Mouse (Mus musculus): Measurements from ENCODE around the gene Irf2bpl. TPM values are rescaled to one million over a fixed set of nuclear protein-coding genes. Genes with fewer than 3 reads are reported as not detected.

Irf2bpl gene
- total and polyA plus RNA-seq, 3 experiments, result 20.1 to 36.9 (median 32.6) TPM

GRCm38 (mm10) chr12:86855670-86856069 is 28.9 kb downstream of the Irf2bpl start:
- peak; percentile 36 to 46 for DNase-seq
- Histone ChIP-seq H3K27me3 (ENCODE audit: control insufficient read depth, insufficient read depth, low read length) (no peaks in the 10 kb centered on the region), H3K4me3 (no peak overlapping the region), H3K36me3 (ENCODE audit: control insufficient read depth, insufficient read depth, low read length) (no peaks in the 10 kb centered on the region), H3K79me2 (replicated peaks; ENCODE audit: control insufficient read depth, insufficient read depth, low read length) (no peaks in the 10 kb centered on the region), H3K27ac (no peak overlapping the region), H3K9ac (ENCODE audit: low read depth, low read length) (no peak overlapping the region), H3K4me1 (ENCODE audit: control insufficient read depth, insufficient read depth, low read length) (peaks cover 18% of the 10 kb centered on the region)
- TF ChIP-seq CTCF (IDR thresholded peaks at IDR 0.05), result no peak
- no peak for TF ChIP-seq POLR2A (IDR thresholded peaks at IDR 0.05; ENCODE audit: insufficient read depth, low read depth, low read length)
- TF ChIP-seq EP300 (IDR thresholded peaks at IDR 0.05; ENCODE audit: insufficient read depth, low read depth, low read length), result no peak
- intact Hi-C loops (cut with DNase I), result no loop called here
- 19% methylated on average over 11 of the region's 11 CpGs for WGBS

GRCm38 (mm10) chr12:86853516-86853915 is 31.1 kb downstream of the Irf2bpl start:
- Histone ChIP-seq H3K27me3 (ENCODE audit: control insufficient read depth, insufficient read depth, low read length) (no peaks in the 10 kb centered on the region), H3K4me3 (no peak overlapping the region), H3K79me2 (replicated peaks; ENCODE audit: control insufficient read depth, insufficient read depth, low read length) (no peaks in the 10 kb centered on the region), H3K4me1 (ENCODE audit: control insufficient read depth, insufficient read depth, low read length) (peaks cover 7% of the 10 kb centered on the region), H3K9ac (ENCODE audit: low read depth, low read length) (no peak overlapping the region), H3K36me3 (ENCODE audit: control insufficient read depth, insufficient read depth, low read length) (no peaks in the 10 kb centered on the region), H3K27ac (no peak overlapping the region)
- 85% methylated on average over 1 of the region's 1 CpGs for WGBS
- DNase-seq, result no peak
- intact Hi-C loops (cut with DNase I), result no loop called here
- TF ChIP-seq EP300 (IDR thresholded peaks at IDR 0.05; ENCODE audit: insufficient read depth, low read depth, low read length) (no peak), CTCF (IDR thresholded peaks at IDR 0.05) (no peak), POLR2A (IDR thresholded peaks at IDR 0.05; ENCODE audit: insufficient read depth, low read depth, low read length) (no peak)

- no peaks in the 10 kb centered on the region for H3K27me3 ChIP-seq (ENCODE audit: control insufficient read depth, insufficient read depth, low read length)
- H3K36me3 ChIP-seq (ENCODE audit: control insufficient read depth, insufficient read depth, low read length), result no peaks in the 10 kb centered on the region
- DNase-seq, result no peak
- H3K9ac ChIP-seq (ENCODE audit: low read depth, low read length), result no peak overlapping the region
- no peak overlapping the region for H3K4me3 ChIP-seq
- H3K4me1 ChIP-seq (ENCODE audit: control insufficient read depth, insufficient read depth, low read length), result peaks cover 1% of the 10 kb centered on the region; the same call in 1 of the 2 replicates
- H3K79me2 ChIP-seq (replicated peaks; ENCODE audit: control insufficient read depth, insufficient read depth, low read length), result no peaks in the 10 kb centered on the region
- intact Hi-C loops (cut with DNase I), result no loop called here
- TF ChIP-seq EP300 (IDR thresholded peaks at IDR 0.05; ENCODE audit: insufficient read depth, low read depth, low read length) (no peak), POLR2A (IDR thresholded peaks at IDR 0.05; ENCODE audit: insufficient read depth, low read depth, low read length) (no peak), CTCF (IDR thresholded peaks at IDR 0.05) (no peak)
- no peak overlapping the region for H3K27ac ChIP-seq
Observed at GRCm38 (mm10) chr12:86851313-86851712, 33.3 kb downstream of the Irf2bpl start.

- WGBS, result 75% methylated on average over 5 of the region's 5 CpGs
- Histone ChIP-seq H3K36me3 (ENCODE audit: control insufficient read depth, insufficient read depth, low read length) (no peaks in the 10 kb centered on the region), H3K27ac (no peak overlapping the region), H3K9ac (ENCODE audit: low read depth, low read length) (no peak overlapping the region), H3K4me3 (no peak overlapping the region), H3K79me2 (replicated peaks; ENCODE audit: control insufficient read depth, insufficient read depth, low read length) (no peaks in the 10 kb centered on the region), H3K27me3 (ENCODE audit: control insufficient read depth, insufficient read depth, low read length) (no peaks in the 10 kb centered on the region), H3K4me1 (ENCODE audit: control insufficient read depth, insufficient read depth, low read length) (peaks cover under 1% of the 10 kb centered on the region; the same call in 1 of the 2 replicates)
- TF ChIP-seq POLR2A (IDR thresholded peaks at IDR 0.05; ENCODE audit: insufficient read depth, low read depth, low read length) (no peak), EP300 (IDR thresholded peaks at IDR 0.05; ENCODE audit: insufficient read depth, low read depth, low read length) (no peak), CTCF (IDR thresholded peaks at IDR 0.05) (no peak)
- DNase-seq, result no peak
- intact Hi-C loops (cut with DNase I), result no loop called here
Observed at GRCm38 (mm10) chr12:86850746-86851145, 33.9 kb downstream of the Irf2bpl start.

- Histone ChIP-seq H3K27me3 (ENCODE audit: control insufficient read depth, insufficient read depth, low read length) (no peaks in the 10 kb centered on the region), H3K4me1 (ENCODE audit: control insufficient read depth, insufficient read depth, low read length) (no peaks in the 10 kb centered on the region), H3K9ac (ENCODE audit: low read depth, low read length) (no peak overlapping the region), H3K79me2 (replicated peaks; ENCODE audit: control insufficient read depth, insufficient read depth, low read length) (no peaks in the 10 kb centered on the region), H3K36me3 (ENCODE audit: control insufficient read depth, insufficient read depth, low read length) (no peaks in the 10 kb centered on the region), H3K4me3 (no peak overlapping the region), H3K27ac (no peak overlapping the region)
- TF ChIP-seq CTCF (IDR thresholded peaks at IDR 0.05) (no peak), EP300 (IDR thresholded peaks at IDR 0.05; ENCODE audit: insufficient read depth, low read depth, low read length) (no peak)
- WGBS, result 75% methylated on average over 10 of the region's 10 CpGs
- intact Hi-C loops (cut with DNase I), result no loop called here
- DNase-seq, result no peak
Observed at GRCm38 (mm10) chr12:86849945-86850626, 34.5 kb downstream of the Irf2bpl start.

GRCm38 (mm10) chr12:86842866-86843459 is 41.6 kb downstream of the Irf2bpl start:
- Histone ChIP-seq H3K4me1 (ENCODE audit: control insufficient read depth, insufficient read depth, low read length) (no peaks in the 10 kb centered on the region; the same call in 1 of the 2 replicates), H3K36me3 (ENCODE audit: control insufficient read depth, insufficient read depth, low read length) (no peaks in the 10 kb centered on the region), H3K79me2 (replicated peaks; ENCODE audit: control insufficient read depth, insufficient read depth, low read length) (no peaks in the 10 kb centered on the region), H3K27ac (no peak overlapping the region), H3K9ac (ENCODE audit: low read depth, low read length) (no peak overlapping the region), H3K4me3 (no peak overlapping the region), H3K27me3 (ENCODE audit: control insufficient read depth, insufficient read depth, low read length) (no peaks in the 10 kb centered on the region)
- TF ChIP-seq EP300 (IDR thresholded peaks at IDR 0.05; ENCODE audit: insufficient read depth, low read depth, low read length) (no peak), POLR2A (IDR thresholded peaks at IDR 0.05; ENCODE audit: insufficient read depth, low read depth, low read length) (no peak), CTCF (IDR thresholded peaks at IDR 0.05) (no peak)
- intact Hi-C loops (cut with DNase I), result no loop called here
- no peak for DNase-seq
- 53% methylated on average over 15 of the region's 15 CpGs for WGBS
